Mouse (Mus musculus) CH12.LX (cell line): ENCODE measurements around the gene Tnfrsf26.

ENCODE experiments used
- KAT2A ChIP-seq: IDR thresholded peaks from 2 replicates; pipeline ENCODE4 v1.6.1; 2012; ENCODE audit warnings: low read length, improper control_type of control experiment, inconsistent platforms; ENCODE audit not compliant: insufficient replicate concordance
- MAFK ChIP-seq: IDR thresholded peaks from 2 replicates; pipeline ENCODE4 v1.6.1; 2011; ENCODE audit warnings: low read length, improper control_type of control experiment; ENCODE audit not compliant: insufficient replicate concordance
- POLR2A ChIP-seq: IDR thresholded peaks from 2 replicates; pipeline ENCODE4 v1.6.1; 2011; ENCODE audit warnings: low read depth, mild to moderate bottlenecking, improper control_type of control experiment, low read length
- SMC3 ChIP-seq: IDR thresholded peaks from 2 replicates; pipeline ENCODE4 v1.6.1; 2011; ENCODE audit warnings: low read depth, low read length, improper control_type of control experiment
- ZNF384 ChIP-seq: IDR thresholded peaks from 2 replicates; pipeline ENCODE4 v1.6.1; 2012; ENCODE audit warnings: low read depth, low read length, improper control_type of control experiment, inconsistent platforms

DNA sequence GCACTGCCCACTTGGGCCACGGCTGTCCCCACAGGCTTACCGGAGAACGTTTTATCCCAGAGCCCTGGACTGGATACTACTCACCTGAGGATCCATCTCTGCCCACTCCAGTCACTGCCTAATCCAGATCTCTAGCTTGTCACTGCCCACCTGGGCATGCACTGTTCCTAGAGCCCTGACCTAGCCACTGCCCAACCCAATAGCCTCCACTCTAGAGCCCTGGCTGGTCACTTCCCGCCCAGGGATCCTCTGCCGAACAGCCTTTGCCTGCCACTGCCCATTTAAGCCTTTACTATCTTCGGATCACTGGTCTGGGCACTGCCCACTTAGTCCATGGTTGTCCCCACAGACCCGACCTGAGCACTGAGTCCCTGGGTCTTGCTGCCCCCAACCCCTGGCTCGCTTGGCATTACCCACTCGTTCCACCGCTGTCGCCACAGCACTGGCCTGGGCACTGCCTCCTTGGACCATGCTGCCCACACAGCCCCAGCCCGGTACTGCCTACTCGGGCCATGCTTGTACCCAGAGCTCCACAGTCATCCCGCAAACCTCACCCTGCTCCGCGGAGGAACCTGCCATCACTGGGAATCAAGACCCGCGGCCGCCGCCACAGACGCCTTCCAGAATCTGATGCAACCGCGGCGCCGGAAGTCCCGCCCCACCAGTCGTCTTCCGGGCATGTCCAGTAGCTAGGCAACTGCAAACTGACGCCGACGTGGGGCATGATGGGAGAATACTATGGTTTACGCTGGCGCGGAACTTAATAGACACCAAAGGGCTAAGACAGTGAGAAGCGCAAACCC is 28.9 kb downstream of the Tnfrsf26 start, which contains the start of gene Cars:
- no peak for TF ChIP-seq MAFK
- peak; percentile 48; the same call in 1 of the 2 replicates for TF ChIP-seq KAT2A
- TF ChIP-seq SMC3, result no peak
- peak; percentile 92 for TF ChIP-seq POLR2A
- TF ChIP-seq ZNF384, result no peak
